Mouse (Mus musculus): ENCODE measurements around the gene Nox3.

GRCm38 (mm10) chr17:3702320-3702719 is 6.3 kb upstream of the Nox3 start:
- TF ChIP-seq CTCF (IDR thresholded peaks at IDR 0.05; ENCODE audit: borderline replicate concordance, insufficient read depth, low read depth, low read length) (no peak), POLR2A (IDR thresholded peaks at IDR 0.05; ENCODE audit: borderline replicate concordance, insufficient read depth, low read length) (no peak)

Measured in cerebellum, adult 2 months (tissue).